Mouse (Mus musculus) embryo, embryonic 10.5 days (tissue): ENCODE measurements around the gene Actb.
A peak's percentile ranks its signal among the peaks of the same experiment; 100 is the strongest.

ENCODE experiments used
- DNase-seq: peaks from one replicate; pipeline ENCODE4 v3.0.0-alpha.2; 2015; ENCODE audit warnings: low spot score

Gene Actb

GRCm38 (mm10) chr5:142877337-142878280 is 28.9 kb downstream of the Actb start:
- peak; percentile 88 for DNase-seq

- DNase-seq: no peak
Measured at GRCm38 (mm10) chr5:142876896-142877295, 29.7 kb downstream of the Actb start.

GRCm38 (mm10) chr5:142875513-142875905 is 31.0 kb downstream of the Actb start:
- DNase-seq: no peak

DNA sequence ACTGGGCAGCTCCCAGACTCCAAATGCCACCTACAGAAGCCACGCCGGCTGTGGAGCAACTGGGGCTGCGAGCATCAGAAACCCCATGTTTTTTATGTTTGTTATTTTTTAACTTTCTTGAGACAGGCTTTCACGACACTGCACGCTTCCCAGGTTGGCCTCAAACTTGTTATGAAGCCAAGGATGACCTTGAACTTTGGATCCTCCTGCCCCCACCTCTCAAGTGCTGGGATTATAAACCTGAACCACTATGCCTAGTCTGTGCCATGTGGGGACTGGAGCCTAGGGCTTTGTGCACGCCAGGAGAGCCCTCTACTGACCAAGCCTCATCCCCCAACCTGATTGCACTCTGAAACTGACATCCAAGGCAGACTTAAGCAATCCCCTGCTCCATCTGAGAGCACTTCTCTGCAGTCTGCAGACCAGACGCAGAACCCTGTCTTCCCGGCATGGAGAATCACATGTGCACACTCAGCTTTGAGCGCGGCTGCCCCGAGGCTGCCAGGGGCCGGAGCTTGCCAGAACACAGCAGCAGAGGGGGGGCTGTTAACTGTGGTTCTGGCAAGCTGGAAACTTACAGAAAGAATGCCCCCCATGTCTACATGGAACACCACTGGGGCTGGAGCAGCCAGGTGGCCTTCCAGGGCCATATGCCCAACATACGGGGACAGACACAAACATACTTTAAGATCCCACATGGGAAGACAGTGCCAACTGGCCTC is 31.6 kb downstream of the Actb start:
- DNase-seq: no peak

GRCm38 (mm10) chr5:142873718-142874117 is 32.8 kb downstream of the Actb start:
- no peak for DNase-seq

DNA sequence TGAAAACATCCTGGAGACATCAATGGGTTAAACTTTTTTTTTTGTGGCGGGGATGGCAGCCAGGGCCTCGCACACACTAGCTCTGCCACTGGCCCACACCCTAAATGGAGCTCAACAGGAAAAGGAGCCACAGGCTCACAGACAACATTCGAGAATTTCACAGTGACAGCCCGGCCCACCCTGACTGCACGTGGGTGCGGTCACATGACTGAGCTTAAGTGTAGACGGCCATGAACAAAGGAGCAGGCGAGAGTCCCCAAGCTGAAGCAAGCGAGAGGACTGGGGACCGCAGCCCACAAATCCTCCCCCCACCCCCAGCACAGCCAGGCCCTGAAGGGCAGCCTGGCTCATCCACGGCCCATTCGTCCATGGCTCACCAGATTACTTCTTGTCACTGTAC is 34.8 kb downstream of the Actb start:
- no peak for DNase-seq

GRCm38 (mm10) chr5:142869463-142869862 is 37.1 kb downstream of the Actb start:
- peak; percentile 36 for DNase-seq

DNA sequence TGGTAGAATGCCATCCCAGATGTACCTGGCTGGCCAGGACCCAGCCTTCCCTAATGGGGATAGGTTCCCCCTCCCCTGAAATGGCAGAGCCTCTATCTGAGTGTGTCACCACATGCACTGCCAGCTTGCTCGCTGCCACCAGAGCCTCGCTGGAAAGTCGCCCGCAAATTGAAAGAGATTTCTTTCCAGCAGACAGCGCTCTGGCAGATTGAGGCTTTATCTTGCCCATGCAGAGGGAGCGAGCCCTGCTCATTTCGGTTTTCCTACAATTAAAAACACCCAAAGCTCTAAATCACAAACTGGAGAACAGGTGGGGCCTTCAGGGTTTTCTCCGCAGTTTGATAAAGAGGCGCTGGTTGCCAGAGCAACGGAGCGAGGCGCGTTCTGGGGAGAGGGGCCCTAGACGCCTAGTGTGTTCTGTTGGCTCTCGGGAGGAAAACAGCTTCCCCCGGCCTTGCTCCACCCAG is 48.8 kb downstream of the Actb start:
- DNase-seq: no peak

- no peak for DNase-seq
Measured at GRCm38 (mm10) chr5:142856408-142856807, 50.1 kb downstream of the Actb start.

GRCm38 (mm10) chr5:142854877-142855276 is 51.7 kb downstream of the Actb start:
- DNase-seq: peak; percentile 65

DNA sequence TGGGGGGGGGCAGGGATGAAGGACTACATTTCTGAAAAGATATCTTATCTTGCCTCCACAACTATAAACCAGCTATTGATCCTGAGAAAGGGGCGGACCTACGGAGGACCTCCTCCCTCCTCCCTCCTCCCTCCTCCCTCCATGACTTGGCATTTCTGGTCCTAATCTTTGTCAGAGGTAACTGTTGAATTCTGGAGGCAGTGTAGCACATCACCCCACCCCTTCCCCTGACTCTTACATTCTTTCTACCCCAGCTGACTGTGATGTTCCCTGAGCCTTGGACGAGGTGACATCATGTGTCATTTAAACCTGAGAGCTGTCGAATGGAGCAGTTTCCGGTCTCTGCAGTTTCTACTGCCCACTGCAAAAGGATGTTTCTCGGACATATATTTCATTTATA is 53.0 kb downstream of the Actb start:
- DNase-seq: no peak
